Mouse (Mus musculus) hindbrain, embryonic 12.5 days (tissue): Measurements from ENCODE around the gene Fam169a. TPM values are rescaled to one million over a fixed set of nuclear protein-coding genes. Genes with fewer than 3 reads are reported as not detected.
"Not testable (repeated sequence)": the region's sequence is repeated elsewhere in the genome, so short reads cannot be mapped to it uniquely, and the experiment has no call there.

Experiments
- ATAC-seq: fragments of 200-750 bp; cut with Nextera tagmentation; 2 replicates; pipeline ENCODE4 v1.8.0; 2017; ENCODE audit warnings: moderate TSS enrichment; ENCODE audit not compliant: low FRiP score
- H3K27ac ChIP-seq: fragments of 300-500 bp; sonication (generic); 2 replicates; pipeline ENCODE4 v1.5.1; 2016; ENCODE audit warnings: mild to moderate bottlenecking
- H3K27me3 ChIP-seq: fragments of 300-500 bp; sonication (generic); 2 replicates; pipeline ENCODE4 v1.6.1; 2016; ENCODE audit warnings: mild to moderate bottlenecking
- H3K36me3 ChIP-seq: fragments of 300-500 bp; sonication (generic); 2 replicates; pipeline ENCODE4 v1.6.1; 2016; ENCODE audit warnings: mild to moderate bottlenecking
- H3K4me1 ChIP-seq: fragments of 300-500 bp; sonication (generic); 2 replicates; pipeline ENCODE4 v1.6.1; 2016
- H3K4me2 ChIP-seq: fragments of 300-500 bp; sonication (generic); replicated peaks from 2 replicates; pipeline ENCODE4 v1.6.1; 2016; ENCODE audit warnings: mild to moderate bottlenecking
- H3K4me3 ChIP-seq: fragments of 300-500 bp; sonication (generic); 2 replicates; pipeline ENCODE4 v1.5.1; 2016; ENCODE audit warnings: mild to moderate bottlenecking
- H3K9ac ChIP-seq: fragments of 300-500 bp; sonication (generic); 2 replicates; pipeline ENCODE4 v1.6.1; 2016; ENCODE audit warnings: mild to moderate bottlenecking, moderate library complexity
- H3K9me3 ChIP-seq: fragments of 300-500 bp; sonication (generic); replicated peaks from 2 replicates; pipeline ENCODE4 v1.6.1; 2016; ENCODE audit warnings: mild to moderate bottlenecking
- WGBS: fragments of 180-500 bp; shearing (Covaris S2); methylation state at CpG from one replicate; pipeline ENCODE4 v1.1.7; 2016; 5-methylcytosine and 5-hydroxymethylcytosine counted together
- polyA plus RNA-seq: library from polyadenylated mRNA; unstranded; fragments of >200 nt; fragmentation: Nextera tagmentation; extraction: Ambion mirVana; gene quantifications from 2 replicates; pipeline ENCODE4 v1.2.1, GENCODE M21; 2016

Gene Fam169a
- polyA plus RNA-seq, 1 experiment from 2014 or later: 14.9 TPM

DNA sequence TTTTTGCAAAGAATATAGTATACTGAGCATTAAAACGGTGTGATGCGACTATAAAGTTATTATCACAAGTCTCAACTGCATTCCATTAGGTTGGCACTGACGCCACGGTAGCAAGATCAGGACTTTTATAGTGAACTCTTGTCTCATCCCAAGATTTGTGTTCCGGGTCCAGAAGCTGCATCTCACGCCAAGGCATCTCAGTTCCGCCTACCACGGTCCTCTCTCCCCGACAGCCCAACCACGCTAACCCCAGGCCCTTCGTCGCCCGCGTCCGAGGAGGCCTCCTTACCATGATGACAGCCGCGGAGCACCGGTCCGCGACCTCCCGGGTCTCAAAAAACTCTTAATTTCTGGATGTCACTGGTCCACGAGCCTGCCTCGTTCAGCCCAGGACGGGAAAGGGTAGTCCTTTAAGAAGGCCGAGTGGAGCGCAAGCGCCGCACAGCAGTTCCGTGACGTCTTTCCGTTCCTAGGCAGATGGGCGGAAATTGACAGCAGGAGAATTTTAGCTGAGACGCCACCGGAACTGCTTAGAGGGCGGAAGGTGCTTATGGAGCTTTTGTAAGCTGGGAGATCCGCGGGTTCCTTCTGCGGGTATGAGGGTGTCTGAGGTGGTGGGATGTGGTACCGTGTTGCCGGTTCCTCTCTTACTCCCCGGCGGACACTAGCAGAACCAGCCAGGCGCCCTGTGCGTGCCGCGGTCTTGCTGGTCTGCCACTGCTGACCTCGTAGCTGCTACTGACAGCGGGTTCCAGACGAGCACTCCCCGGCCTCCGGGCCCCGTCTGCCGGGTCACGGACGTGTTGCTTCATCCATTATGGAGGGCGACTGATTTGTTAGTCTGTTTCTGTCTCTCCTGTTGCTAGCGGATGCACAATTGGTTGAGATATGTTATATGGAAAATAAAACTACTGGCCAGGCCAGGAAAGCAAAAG, 70.6 kb downstream of the Fam169a start, which contains the start of the genes Gfm2 and Nsa2:
Gfm2 (plus strand) TSS at position 472 of the 935 bp plus-strand sequence.
Nsa2 (minus strand) TSS at position 472 of the 935 bp plus-strand sequence.
- Histone ChIP-seq H3K4me2 (peak within 1 kb of the TSS; percentile 71), H3K27me3 (no peaks in the 10 kb centered on the region)

DNA sequence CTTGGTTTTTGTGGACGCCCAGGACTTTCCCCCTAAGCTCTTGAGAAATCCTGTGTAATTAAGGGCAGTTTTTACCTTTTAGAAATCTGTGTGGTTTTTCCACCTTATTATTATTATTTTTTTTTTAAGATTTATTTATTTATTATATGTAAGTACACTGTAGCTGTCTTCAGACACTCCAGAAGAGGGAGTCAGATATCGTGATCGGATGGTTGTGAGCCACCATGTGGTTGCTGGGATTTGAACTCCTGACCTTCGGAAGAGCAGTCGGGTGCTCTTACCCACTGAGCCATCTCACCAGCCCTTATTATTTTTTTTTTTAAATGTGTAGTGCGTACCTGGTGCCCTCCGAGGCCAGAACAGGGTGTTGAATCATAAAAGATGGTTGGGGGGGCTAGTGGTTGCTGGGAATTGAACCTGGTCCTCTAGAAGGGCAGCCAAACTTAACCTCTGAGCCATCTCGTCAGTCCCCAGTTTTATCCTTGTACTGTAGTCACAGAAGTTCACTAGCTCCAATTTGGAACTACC, 71.4 kb downstream of the Fam169a start:
- WGBS: 31% methylated on average over 8 of the region's 8 CpGs
- peak overlapping the region; percentile 69 for H3K4me3 ChIP-seq
- not testable (repeated sequence) for ATAC-seq, H3K9me3 ChIP-seq, H3K27me3 ChIP-seq, H3K4me1 ChIP-seq
- peaks cover 17% of the 10 kb centered on the region for H3K36me3 ChIP-seq
- peak overlapping the region; percentile 91 for H3K27ac ChIP-seq
- H3K4me2 ChIP-seq: peak overlapping the region; percentile 71
- H3K9ac ChIP-seq: peak overlapping the region; percentile 76

More for the DNA sequence above, 70.6 kb downstream of the Fam169a start, which contains the start of the genes Gfm2 and Nsa2:
- peaks cover 20% of the 10 kb centered on the region for H3K36me3 ChIP-seq
- H3K9me3 ChIP-seq: no peaks in the 10 kb centered on the region
- peak; percentile 98 for ATAC-seq
- peak within 1 kb of the TSS; percentile 76 for H3K9ac ChIP-seq
- under 1% methylated on average over 57 of the region's 57 CpGs for WGBS
- H3K4me3 ChIP-seq: peak within 1 kb of the TSS; percentile 69
- H3K27ac ChIP-seq: peak within 1 kb of the TSS; percentile 91
- H3K4me1 ChIP-seq: peaks cover 8% of the 10 kb centered on the region

DNA sequence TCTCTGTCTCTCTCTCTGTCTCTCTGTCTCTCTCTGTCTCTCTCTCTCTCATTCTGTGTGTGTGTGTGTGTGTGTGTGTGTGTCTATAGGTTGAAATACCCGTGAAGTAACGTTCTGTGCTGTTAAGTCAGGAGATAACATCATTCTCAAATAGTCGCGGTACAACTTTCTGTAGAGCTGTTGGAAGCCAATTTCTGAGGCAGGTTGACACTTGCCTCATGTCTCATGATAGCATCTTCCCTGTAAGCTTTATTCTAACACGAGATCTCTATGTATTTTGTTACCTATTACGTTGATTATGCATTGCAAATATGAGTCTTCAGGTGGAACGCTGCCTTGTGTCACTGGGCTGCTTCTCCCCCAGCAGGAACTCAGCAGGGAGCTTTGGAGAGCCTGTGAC, 75.2 kb downstream of the Fam169a start:
- peaks cover 6% of the 10 kb centered on the region for H3K4me1 ChIP-seq
- no peak overlapping the region for H3K9ac ChIP-seq
- no peak overlapping the region for H3K4me2 ChIP-seq
- H3K4me3 ChIP-seq: no peak overlapping the region
- H3K36me3 ChIP-seq: peaks cover 25% of the 10 kb centered on the region
- H3K27me3 ChIP-seq: no peaks in the 10 kb centered on the region
- WGBS: 86% methylated on average over 7 of the region's 7 CpGs
- H3K27ac ChIP-seq: no peak overlapping the region
- H3K9me3 ChIP-seq: no peaks in the 10 kb centered on the region
- no peak for ATAC-seq

DNA sequence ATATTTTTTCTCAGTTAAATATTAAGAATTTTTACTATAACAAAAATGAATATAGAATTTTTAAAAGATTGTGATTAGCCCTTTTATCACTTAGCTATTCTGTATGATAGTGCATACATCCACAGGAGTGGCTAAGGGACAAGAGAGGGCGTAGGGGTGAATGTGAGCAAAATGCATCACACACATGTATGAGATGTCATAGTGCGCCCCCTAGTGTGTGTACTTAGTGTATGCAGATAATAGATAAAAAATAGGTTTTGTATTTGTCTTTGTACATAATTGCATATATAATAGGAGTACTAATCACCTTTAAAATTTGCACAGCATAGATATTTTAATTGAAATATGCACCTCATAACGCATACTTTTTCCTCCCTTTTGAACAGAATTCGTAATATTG, 78.7 kb downstream of the Fam169a start:
- Histone ChIP-seq H3K4me1 (no peaks in the 10 kb centered on the region), H3K4me2 (no peak overlapping the region), H3K4me3 (no peak overlapping the region), H3K36me3 (peaks cover 54% of the 10 kb centered on the region), H3K27ac (no peak overlapping the region), H3K9me3 (no peaks in the 10 kb centered on the region), H3K27me3 (no peaks in the 10 kb centered on the region), H3K9ac (no peak overlapping the region)
- ATAC-seq: no peak
- WGBS: 60% methylated on average over 4 of the region's 4 CpGs

DNA sequence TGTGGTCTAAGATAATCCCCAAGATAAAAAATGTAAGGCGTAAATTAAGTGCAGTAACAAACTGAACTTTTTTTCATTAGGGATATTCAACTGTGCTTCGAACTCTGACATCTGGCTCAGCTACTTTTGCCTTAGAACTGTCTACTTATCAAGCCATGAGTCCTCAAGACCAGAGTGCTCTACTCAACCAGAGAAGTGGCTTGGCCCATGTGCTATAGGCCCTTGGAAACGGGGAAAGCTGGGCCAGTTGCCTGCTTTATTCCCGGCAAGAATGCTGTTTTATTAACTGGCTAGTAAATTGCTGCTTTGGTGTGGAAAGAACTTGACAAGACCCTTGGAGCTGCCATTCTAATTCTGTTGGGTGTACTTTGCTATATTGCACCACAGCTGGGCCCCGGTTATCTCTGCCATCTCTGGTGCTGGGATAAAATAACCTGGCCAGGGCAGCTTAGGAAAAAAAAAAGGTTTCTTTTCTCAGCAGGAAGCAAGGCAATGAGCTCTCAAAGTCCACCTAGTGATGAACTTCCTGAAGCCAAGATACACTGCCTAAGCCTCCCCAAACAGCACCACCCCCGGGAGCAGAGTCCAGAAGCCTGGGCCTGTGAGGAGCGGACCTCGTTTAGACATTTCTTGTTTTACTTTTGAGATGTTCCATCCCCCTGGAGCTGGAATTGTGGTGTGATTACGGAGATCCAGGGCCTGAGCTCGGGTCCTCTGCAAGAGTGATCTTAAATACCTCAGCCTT, 108.6 kb downstream of the Fam169a start:
- no peak overlapping the region for H3K4me3 ChIP-seq
- 91% methylated on average over 10 of the region's 10 CpGs for WGBS

DNA sequence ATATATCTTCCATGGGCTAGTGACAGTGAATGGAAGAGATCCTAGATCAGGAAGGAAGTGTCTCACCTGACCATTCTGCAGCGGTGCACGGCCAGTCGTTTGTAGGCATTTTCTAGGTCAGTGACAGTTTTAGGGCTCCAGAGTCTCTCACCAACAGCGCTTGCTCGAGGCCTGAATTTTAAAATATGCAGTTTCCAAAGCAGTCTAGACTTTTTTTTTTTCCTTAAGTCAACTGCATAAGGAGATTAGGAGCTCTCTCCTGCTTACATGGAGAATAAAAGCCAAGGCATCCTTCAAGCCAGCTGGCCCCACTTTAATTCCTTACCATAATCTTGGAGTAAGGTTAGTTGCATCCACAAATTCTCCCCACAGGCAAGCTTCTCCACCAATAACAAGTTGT, 109.6 kb downstream of the Fam169a start:
- Histone ChIP-seq H3K9ac (no peak overlapping the region), H3K36me3 (peaks cover 70% of the 10 kb centered on the region), H3K9me3 (no peaks in the 10 kb centered on the region), H3K27ac (no peak overlapping the region), H3K4me2 (no peak overlapping the region), H3K4me1 (no peaks in the 10 kb centered on the region), H3K4me3 (no peak overlapping the region), H3K27me3 (no peaks in the 10 kb centered on the region)
- ATAC-seq: no peak
- 91% methylated on average over 5 of the region's 5 CpGs for WGBS

More for the DNA sequence above, 108.6 kb downstream of the Fam169a start:
- no peaks in the 10 kb centered on the region for H3K4me1 ChIP-seq
- peaks cover 70% of the 10 kb centered on the region for H3K36me3 ChIP-seq
- ATAC-seq: no peak
- H3K4me2 ChIP-seq: no peak overlapping the region
- no peaks in the 10 kb centered on the region for H3K9me3 ChIP-seq
- H3K27ac ChIP-seq: no peak overlapping the region
- no peaks in the 10 kb centered on the region for H3K27me3 ChIP-seq
- H3K9ac ChIP-seq: no peak overlapping the region

DNA sequence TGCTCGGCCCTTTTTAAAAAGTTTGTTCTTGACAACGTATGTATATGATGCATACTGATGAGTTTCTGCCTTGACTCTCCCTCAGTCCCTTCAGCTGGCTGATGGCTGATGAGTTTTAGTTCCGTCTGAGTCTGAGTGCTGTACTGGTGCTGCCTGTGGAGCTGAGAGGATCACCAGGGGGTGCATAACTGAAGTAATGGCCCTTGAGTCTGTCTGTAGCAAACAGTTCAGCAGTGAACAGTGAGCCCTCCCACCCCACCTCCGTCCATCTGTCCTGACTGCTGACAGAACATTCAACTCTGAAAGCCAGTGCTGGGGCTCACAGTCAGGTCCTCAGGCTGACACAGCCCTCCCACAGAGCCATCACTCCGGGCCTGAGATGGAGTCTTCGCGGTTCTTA, 111.9 kb downstream of the Fam169a start:
- Histone ChIP-seq H3K27me3 (no peaks in the 10 kb centered on the region), H3K27ac (no peak overlapping the region), H3K9ac (no peak overlapping the region), H3K4me2 (no peak overlapping the region), H3K9me3 (no peaks in the 10 kb centered on the region), H3K4me1 (no peaks in the 10 kb centered on the region), H3K4me3 (no peak overlapping the region), H3K36me3 (peaks cover 60% of the 10 kb centered on the region)
- 54% methylated on average over 7 of the region's 7 CpGs for WGBS
- ATAC-seq: no peak

DNA sequence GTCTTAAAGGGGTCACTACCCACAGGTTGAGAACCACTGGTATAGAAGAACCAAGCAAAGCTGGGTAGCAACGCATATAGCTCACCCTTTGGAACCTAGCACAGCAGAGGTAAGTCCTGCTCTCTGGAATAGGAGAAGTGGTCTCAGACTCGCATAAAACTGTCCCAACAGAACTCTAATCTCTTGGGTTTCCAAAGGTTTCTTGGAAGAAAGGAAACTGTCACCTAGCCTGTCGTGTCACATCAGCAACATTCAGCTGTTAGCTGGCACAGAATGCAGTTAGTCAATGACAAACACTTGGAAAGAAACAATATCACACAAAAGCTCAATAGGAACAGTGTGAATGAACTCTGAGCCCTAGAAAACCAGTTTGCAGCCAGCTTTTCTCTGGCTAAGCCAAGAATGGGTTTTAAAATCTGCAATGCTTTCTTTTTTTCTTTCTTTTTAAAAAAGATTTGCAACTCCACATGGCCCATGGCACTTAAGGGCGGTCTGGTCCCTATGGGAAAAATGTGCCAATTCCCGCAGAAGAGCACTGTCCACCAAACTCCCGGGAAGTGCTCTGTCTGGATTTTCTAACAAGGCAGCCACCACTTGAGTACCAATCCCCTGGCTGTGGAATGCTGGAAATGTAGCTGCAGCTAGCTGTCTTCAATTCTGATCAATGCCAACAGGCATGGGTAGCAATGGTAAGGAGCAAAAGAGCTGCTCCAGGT, 113.2 kb downstream of the Fam169a start:
- Histone ChIP-seq H3K4me1 (no peaks in the 10 kb centered on the region), H3K4me2 (no peak overlapping the region), H3K4me3 (no peak overlapping the region), H3K9ac (no peak overlapping the region), H3K27me3 (no peaks in the 10 kb centered on the region), H3K9me3 (no peaks in the 10 kb centered on the region), H3K27ac (no peak overlapping the region), H3K36me3 (peaks cover 47% of the 10 kb centered on the region)
- no peak for ATAC-seq
- 69% methylated on average over 6 of the region's 6 CpGs for WGBS

Other genes starting within 250 kb of the Fam169a start
- gene Gcnt4, start 142.6 kb upstream of the Fam169a start, polyA plus RNA-seq: 0.34 and 0.40 TPM in 2 replicates
- gene 1700029F12Rik, start 32.9 kb upstream of the Fam169a start, polyA plus RNA-seq: not detected in 2 replicates
- gene Gm6169, start 32.0 kb downstream of the Fam169a start, polyA plus RNA-seq: 0.40 and 1.4 TPM in 2 replicates
- gene Gfm2, start 70.7 kb downstream of the Fam169a start, polyA plus RNA-seq: 36.4 and 37.6 TPM in 2 replicates
- gene Nsa2, start 70.7 kb downstream of the Fam169a start, polyA plus RNA-seq: 52.6 and 58.9 TPM in 2 replicates
- 25.8 and 29.3 TPM in 2 replicates for gene Hexb, start 131.1 kb downstream of the Fam169a start, polyA plus RNA-seq
- gene Enc1, start 173.8 kb downstream of the Fam169a start, polyA plus RNA-seq: 28.8 and 29.1 TPM in 2 replicates